Comparison of ENCODE assay signal across 8 mouse cellular contexts in the genomic region with DNA sequence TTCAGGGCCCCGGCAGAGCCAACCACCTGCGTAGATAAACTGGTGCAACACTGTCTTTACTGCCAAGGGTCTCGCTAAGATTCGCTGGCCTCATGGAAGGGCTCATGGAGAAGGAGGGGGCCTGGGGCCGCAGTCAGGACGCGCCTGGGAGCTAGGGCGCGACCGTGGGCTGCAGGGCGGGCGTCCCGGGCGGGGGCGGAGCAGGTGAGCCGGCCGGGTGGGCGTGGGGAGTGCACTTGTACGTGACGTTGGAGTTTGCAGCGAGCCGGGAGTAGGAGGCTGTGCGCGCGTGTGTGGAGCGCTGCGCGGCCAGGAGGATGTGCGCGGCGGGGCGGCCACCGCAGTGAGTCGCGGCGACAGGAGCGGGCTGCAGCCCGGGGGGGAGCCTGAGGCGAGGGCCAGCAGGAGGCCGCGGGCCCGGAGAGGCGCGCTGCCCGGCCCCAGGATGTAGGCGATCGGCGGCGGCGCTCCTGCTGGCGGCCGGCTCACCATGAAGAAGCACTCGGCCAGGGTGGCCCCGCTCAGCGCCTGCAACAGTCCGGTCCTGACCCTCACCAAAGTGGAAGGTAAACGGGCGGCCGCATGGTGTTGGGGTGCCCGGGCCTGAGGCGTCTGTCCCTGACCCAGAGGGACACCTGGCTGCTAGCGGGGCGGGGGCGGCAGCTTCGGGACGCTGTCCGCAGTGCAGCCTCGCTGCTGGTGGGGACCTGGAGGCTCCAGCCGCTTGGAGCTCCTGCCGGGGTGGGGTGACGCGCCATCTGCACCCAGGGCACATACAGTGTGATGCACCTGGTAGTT. TPM values are rescaled to one million over a fixed set of nuclear protein-coding genes. Genes with fewer than 3 reads are reported as not detected.
DNase-seq lines count a peak whose midpoint lies in the region; ATAC-seq and TF ChIP-seq lines count a peak whose summit lies in the region.

A gene (plus strand): TSS at position 263 of the 798 bp plus-strand sequence.

- no peak for TF ChIP-seq CTCF in small intestine, adult 2 months (IDR thresholded peaks at IDR 0.05; ENCODE audit: extremely low read depth, insufficient read length, insufficient replicate concordance, low read depth, low read length)

- DNase-seq in WW6 (ENCODE audit: low read depth, low spot score): peak; percentile 42
- peak; percentile 77 to 81 for DNase-seq in cerebellum, adult 18-20 months
- DNase-seq in left cerebral cortex, postnatal 14 days (ENCODE audit: low spot score in 2 of 2): peak; percentile 60 to 70
- DNase-seq in T-cell, adult 2 months (ENCODE audit: low spot score): no peak

- H3K4me3 ChIP-seq in forebrain, embryonic 16.5 days (replicated peaks; ENCODE audit: low read length): peak within 1 kb of the TSS; percentile 56
- H3K4me3 ChIP-seq in intestine, embryonic 16.5 days (ENCODE audit: low read length): peak within 1 kb of the TSS; percentile 55
- H3K4me3 ChIP-seq in small intestine, adult 2 months (ENCODE audit: low read depth, low read length): peak within 1 kb of the TSS; percentile 17; the same call in 1 of the 2 replicates

- H3K4me2 ChIP-seq in forebrain, embryonic 16.5 days (ENCODE audit: low read length): peak within 1 kb of the TSS; percentile 99
- peak within 1 kb of the TSS; percentile 97 for H3K4me2 ChIP-seq in intestine, embryonic 16.5 days (ENCODE audit: low read depth, low read length)

- WGBS in forebrain, embryonic 16.5 days: under 1% methylated on average over 70 of the region's 72 CpGs
- under 1% methylated on average over 68 of the region's 72 CpGs for WGBS in intestine, embryonic 16.5 days
- 2% methylated on average over 66 of the region's 72 CpGs for WGBS in small intestine, adult 2 months

- H3K36me3 ChIP-seq in forebrain, embryonic 16.5 days (ENCODE audit: control insufficient read depth, insufficient read depth): no peaks in the 10 kb centered on the region
- H3K36me3 ChIP-seq in intestine, embryonic 16.5 days (ENCODE audit: control insufficient read depth, insufficient read depth, low read length): no peaks in the 10 kb centered on the region
- H3K36me3 ChIP-seq in small intestine, adult 2 months (ENCODE audit: control insufficient read depth, insufficient read depth, low read length): no peaks in the 10 kb centered on the region

- ATAC-seq in forebrain, embryonic 16.5 days: peak; percentile 87
- ATAC-seq in intestine, embryonic 16.5 days: peak; percentile 74
- 0 out of 2 replicates have a peak, but pooled peaks have one; percentile 20 for ATAC-seq in megakaryocyte progenitor cell, adult 5-6 weeks (replicated peaks; ENCODE audit: poor library complexity)

- intact Hi-C loops in left cerebral cortex, postnatal 14 days (cut with DNase I): no loop called here

- no peaks in the 10 kb centered on the region for H3K9me3 ChIP-seq in forebrain, embryonic 16.5 days (ENCODE audit: control insufficient read depth, low read length)
- no peaks in the 10 kb centered on the region for H3K9me3 ChIP-seq in intestine, embryonic 16.5 days (ENCODE audit: control insufficient read depth, low read length)

- H3K4me1 ChIP-seq in forebrain, embryonic 16.5 days (replicated peaks; ENCODE audit: control insufficient read depth, insufficient read depth, low read length): peaks cover 6% of the 10 kb centered on the region
- H3K4me1 ChIP-seq in intestine, embryonic 16.5 days (ENCODE audit: control insufficient read depth, insufficient read depth, low read length): no peaks in the 10 kb centered on the region
- H3K4me1 ChIP-seq in small intestine, adult 2 months (ENCODE audit: control insufficient read depth, insufficient read depth, insufficient read length, low read length): no peaks in the 10 kb centered on the region

- peak within 1 kb of the TSS; percentile 64 for H3K9ac ChIP-seq in forebrain, embryonic 16.5 days (replicated peaks; ENCODE audit: low read depth, low read length)
- H3K9ac ChIP-seq in intestine, embryonic 16.5 days (ENCODE audit: low read depth, low read length): peak within 1 kb of the TSS; percentile 60

- no peak within 1 kb of the TSS for H3K27ac ChIP-seq in forebrain, embryonic 16.5 days (ENCODE audit: low read length)
- no peak within 1 kb of the TSS for H3K27ac ChIP-seq in intestine, embryonic 16.5 days (ENCODE audit: low read length)
- no peak within 1 kb of the TSS for H3K27ac ChIP-seq in small intestine, adult 2 months (ENCODE audit: insufficient read depth, low read depth, low read length)

- peaks cover 12% of the 10 kb centered on the region for H3K27me3 ChIP-seq in forebrain, embryonic 16.5 days (replicated peaks; ENCODE audit: control insufficient read depth, insufficient read depth, low read length)
- peaks cover 10% of the 10 kb centered on the region for H3K27me3 ChIP-seq in intestine, embryonic 16.5 days (replicated peaks; ENCODE audit: control insufficient read depth, insufficient read depth, low read length)
- H3K27me3 ChIP-seq in small intestine, adult 2 months (ENCODE audit: control insufficient read depth, insufficient read depth, low read length): peaks cover 12% of the 10 kb centered on the region

- no peak for TF ChIP-seq POLR2A in small intestine, adult 2 months (IDR thresholded peaks at IDR 0.05; ENCODE audit: low read depth, low read length)

RNA-seq across cellular contexts. Expression of the gene that starts here (rescaled TPM):
- 1.0 and 1.2 TPM in 2 replicates for polyA plus RNA-seq in forebrain, embryonic 16.5 days (2015; fragmentation: Nextera tagmentation; extraction: Ambion mirVana)
- 0.13 and 0.20 TPM in 2 replicates for polyA plus RNA-seq in intestine, embryonic 16.5 days (2015; fragmentation: Nextera tagmentation; extraction: Ambion mirVana)
- 10 to 100 TPM; 25.7 to 27.0 TPM for total RNA-seq in left cerebral cortex, postnatal 14 days (2021)
- not detected in 2 replicates for total RNA-seq in megakaryocyte progenitor cell, adult 5-6 weeks (2015)
- total RNA-seq in megakaryocyte progenitor cell, adult 5-6 weeks (2017): not detected in 2 replicates
- polyA plus RNA-seq in small intestine, adult 2 months (2012; rRNA removed): not detected in 2 replicates

Comparison
In these comparisons a context has a peak if more than half of its experiments do, and no peak if none do; other contexts are left out.
1. RNA of the gene that starts here (total RNA-seq): 25.7 to 27.0 TPM in left cerebral cortex, postnatal 14 days; not detected in megakaryocyte progenitor cell, adult 5-6 weeks; every median in the first group is over 10 times any median in the second.
2. Peak in ATAC-seq, H3K4me3 ChIP-seq, H3K9ac ChIP-seq and H3K4me2 ChIP-seq in intestine, embryonic 16.5 days; RNA of the gene not detected or under 1 TPM.
3. Peak in ATAC-seq in megakaryocyte progenitor cell, adult 5-6 weeks; RNA of the gene not detected or under 1 TPM.
4. ATAC-seq: peak in every context shown above with its lines; median percentile 87 in forebrain, embryonic 16.5 days; 74 in intestine, embryonic 16.5 days; 20 in megakaryocyte progenitor cell, adult 5-6 weeks.
5. Peak in every context shown above with its lines, with median percentiles within 50 percentile points of each other: H3K4me3 ChIP-seq.